Mouse (Mus musculus): ENCODE data around the gene Tifab. TPM values are rescaled to one million over a fixed set of nuclear protein-coding genes. Genes with fewer than 3 reads are reported as not detected.
"Not testable (repeated sequence)": the region's sequence is repeated elsewhere in the genome, so short reads cannot be mapped to it uniquely, and the experiment has no call there.

Gene Tifab
- polyA plus RNA-seq, 1 experiment: not detected

GRCm38 (mm10) chr13:56194181-56194580, 15.5 kb upstream of the Tifab start:
- peak in 1 of 3 experiments; percentile 34 for TF ChIP-seq MYOD1 (IDR thresholded peaks at IDR 0.05; ENCODE audit: control insufficient read depth in 1 of 3, insufficient read length in 2 of 3, low read depth in 2 of 3)
- H3K79me2 ChIP-seq (ENCODE audit: control insufficient read depth, insufficient read depth); H3K4me2 ChIP-seq (ENCODE audit: low read depth); H3K36me3 ChIP-seq (ENCODE audit: control insufficient read depth, insufficient read depth); H3K4me3 ChIP-seq; H3ac ChIP-seq (ENCODE audit: control insufficient read depth, insufficient read length); H3K27me3 ChIP-seq (ENCODE audit: control insufficient read depth, insufficient read depth, insufficient read length): not testable (repeated sequence)

GRCm38 (mm10) chr13:56191225-56191624, 12.5 kb upstream of the Tifab start:
- no peak overlapping the region for H3K4me2 ChIP-seq (ENCODE audit: low read depth)
- H3K4me3 ChIP-seq: no peak overlapping the region
- H3K27me3 ChIP-seq (ENCODE audit: control insufficient read depth, insufficient read depth, insufficient read length): no peaks in the 10 kb centered on the region
- H3K79me2 ChIP-seq (ENCODE audit: control insufficient read depth, insufficient read depth): no peaks in the 10 kb centered on the region
- no peaks in the 10 kb centered on the region for H3K36me3 ChIP-seq (ENCODE audit: control insufficient read depth, insufficient read depth)
- no peak overlapping the region for H3ac ChIP-seq (ENCODE audit: control insufficient read depth, insufficient read length)
- TF ChIP-seq TCF3 (IDR thresholded peaks at IDR 0.05; ENCODE audit: insufficient read length, low read depth) (no peak), CEBPB (IDR thresholded peaks at IDR 0.05; ENCODE audit: insufficient read depth, poor library complexity, severe bottlenecking) (no peak), MYOD1 (IDR thresholded peaks at IDR 0.05; ENCODE audit: control insufficient read depth in 1 of 3, insufficient read length in 2 of 3, low read depth in 2 of 3) (no peak), SRF (IDR thresholded peaks at IDR 0.05; ENCODE audit: control insufficient read depth, insufficient read length, low read depth) (no peak), REST (IDR thresholded peaks at IDR 0.05; ENCODE audit: insufficient read depth, insufficient read length) (no peak), POLR2A (IDR thresholded peaks at IDR 0.05; ENCODE audit: insufficient read length, low read depth) (no peak), USF1 (IDR thresholded peaks at IDR 0.05; ENCODE audit: low read depth) (no peak), MAX (IDR thresholded peaks at IDR 0.05; ENCODE audit: low read depth) (no peak), POLR2AphosphoS2 (IDR thresholded peaks at IDR 0.05; ENCODE audit: insufficient read length, low read depth) (no peak), MYOG (IDR thresholded peaks at IDR 0.05; ENCODE audit: control insufficient read depth in 1 of 3, insufficient read depth in 1 of 3, insufficient read length in 2 of 3, low read depth in 2 of 3) (no peak), E2F4 (IDR thresholded peaks at IDR 0.05; ENCODE audit: insufficient read depth) (no peak), TCF12 (IDR thresholded peaks at IDR 0.05; ENCODE audit: insufficient read depth, poor library complexity, severe bottlenecking) (no peak)

GRCm38 (mm10) chr13:56189688-56190087, 11.0 kb upstream of the Tifab start:
- Histone ChIP-seq H3K4me3 (no peak overlapping the region), H3K79me2 (ENCODE audit: control insufficient read depth, insufficient read depth) (no peaks in the 10 kb centered on the region), H3K27me3 (ENCODE audit: control insufficient read depth, insufficient read depth, insufficient read length) (no peaks in the 10 kb centered on the region), H3ac (ENCODE audit: control insufficient read depth, insufficient read length) (no peak overlapping the region), H3K4me2 (ENCODE audit: low read depth) (no peak overlapping the region), H3K36me3 (ENCODE audit: control insufficient read depth, insufficient read depth) (no peaks in the 10 kb centered on the region)
- TF ChIP-seq MYOD1 (IDR thresholded peaks at IDR 0.05; ENCODE audit: control insufficient read depth in 1 of 3, insufficient read length in 2 of 3, low read depth in 2 of 3): no peak
- TF ChIP-seq SRF (IDR thresholded peaks at IDR 0.05; ENCODE audit: control insufficient read depth, insufficient read length, low read depth): no peak
- TF ChIP-seq POLR2AphosphoS2 (IDR thresholded peaks at IDR 0.05; ENCODE audit: insufficient read length, low read depth): no peak
- TF ChIP-seq E2F4 (IDR thresholded peaks at IDR 0.05; ENCODE audit: insufficient read depth): no peak
- no peak for TF ChIP-seq REST (IDR thresholded peaks at IDR 0.05; ENCODE audit: insufficient read depth, insufficient read length)
- no peak for TF ChIP-seq TCF3 (IDR thresholded peaks at IDR 0.05; ENCODE audit: insufficient read length, low read depth)
- no peak for TF ChIP-seq POLR2A (IDR thresholded peaks at IDR 0.05; ENCODE audit: insufficient read length, low read depth)
- no peak for TF ChIP-seq USF1 (IDR thresholded peaks at IDR 0.05; ENCODE audit: low read depth)
- no peak for TF ChIP-seq MAX (IDR thresholded peaks at IDR 0.05; ENCODE audit: low read depth)
- no peak for TF ChIP-seq TCF12 (IDR thresholded peaks at IDR 0.05; ENCODE audit: insufficient read depth, poor library complexity, severe bottlenecking)
- no peak for TF ChIP-seq CEBPB (IDR thresholded peaks at IDR 0.05; ENCODE audit: insufficient read depth, poor library complexity, severe bottlenecking)
- no peak for TF ChIP-seq MYOG (IDR thresholded peaks at IDR 0.05; ENCODE audit: control insufficient read depth in 1 of 3, insufficient read depth in 1 of 3, insufficient read length in 2 of 3, low read depth in 2 of 3)

- H3K4me2 ChIP-seq (ENCODE audit: low read depth): no peak overlapping the region
- H3K36me3 ChIP-seq (ENCODE audit: control insufficient read depth, insufficient read depth): no peaks in the 10 kb centered on the region
- H3K27me3 ChIP-seq (ENCODE audit: control insufficient read depth, insufficient read depth, insufficient read length): no peaks in the 10 kb centered on the region
- TF ChIP-seq USF1 (IDR thresholded peaks at IDR 0.05; ENCODE audit: low read depth) (no peak), REST (IDR thresholded peaks at IDR 0.05; ENCODE audit: insufficient read depth, insufficient read length) (no peak), SRF (IDR thresholded peaks at IDR 0.05; ENCODE audit: control insufficient read depth, insufficient read length, low read depth) (no peak), CEBPB (IDR thresholded peaks at IDR 0.05; ENCODE audit: insufficient read depth, poor library complexity, severe bottlenecking) (no peak), E2F4 (IDR thresholded peaks at IDR 0.05; ENCODE audit: insufficient read depth) (no peak), MYOG (IDR thresholded peaks at IDR 0.05; ENCODE audit: control insufficient read depth in 1 of 3, insufficient read depth in 1 of 3, insufficient read length in 2 of 3, low read depth in 2 of 3) (no peak), MYOD1 (IDR thresholded peaks at IDR 0.05; ENCODE audit: control insufficient read depth in 1 of 3, insufficient read length in 2 of 3, low read depth in 2 of 3) (no peak), POLR2AphosphoS2 (IDR thresholded peaks at IDR 0.05; ENCODE audit: insufficient read length, low read depth) (no peak), POLR2A (IDR thresholded peaks at IDR 0.05; ENCODE audit: insufficient read length, low read depth) (no peak)
- H3K4me3 ChIP-seq: no peak overlapping the region
- no peak overlapping the region for H3ac ChIP-seq (ENCODE audit: control insufficient read depth, insufficient read length)
- H3K79me2 ChIP-seq (ENCODE audit: control insufficient read depth, insufficient read depth): no peaks in the 10 kb centered on the region
Observed at GRCm38 (mm10) chr13:56183687-56184086, 5.0 kb upstream of the Tifab start.

- no peak overlapping the region for H3K4me2 ChIP-seq (ENCODE audit: low read depth)
- no peaks in the 10 kb centered on the region for H3K79me2 ChIP-seq (ENCODE audit: control insufficient read depth, insufficient read depth)
- TF ChIP-seq CEBPB (IDR thresholded peaks at IDR 0.05; ENCODE audit: insufficient read depth, poor library complexity, severe bottlenecking): no peak
- TF ChIP-seq E2F4 (IDR thresholded peaks at IDR 0.05; ENCODE audit: insufficient read depth): no peak
- TF ChIP-seq SRF (IDR thresholded peaks at IDR 0.05; ENCODE audit: control insufficient read depth, insufficient read length, low read depth): no peak
- TF ChIP-seq MYOG (IDR thresholded peaks at IDR 0.05; ENCODE audit: control insufficient read depth in 1 of 3, insufficient read depth in 1 of 3, insufficient read length in 2 of 3, low read depth in 2 of 3): no peak
- TF ChIP-seq POLR2AphosphoS2 (IDR thresholded peaks at IDR 0.05; ENCODE audit: insufficient read length, low read depth): no peak
- TF ChIP-seq MAX (IDR thresholded peaks at IDR 0.05; ENCODE audit: low read depth): no peak
- no peak for TF ChIP-seq MYOD1 (IDR thresholded peaks at IDR 0.05; ENCODE audit: control insufficient read depth in 1 of 3, insufficient read length in 2 of 3, low read depth in 2 of 3)
- no peak for TF ChIP-seq REST (IDR thresholded peaks at IDR 0.05; ENCODE audit: insufficient read depth, insufficient read length)
- TF ChIP-seq TCF3 (IDR thresholded peaks at IDR 0.05; ENCODE audit: insufficient read length, low read depth): no peak
- TF ChIP-seq POLR2A (IDR thresholded peaks at IDR 0.05; ENCODE audit: insufficient read length, low read depth): no peak
- no peak for TF ChIP-seq USF1 (IDR thresholded peaks at IDR 0.05; ENCODE audit: low read depth)
- no peak for TF ChIP-seq TCF12 (IDR thresholded peaks at IDR 0.05; ENCODE audit: insufficient read depth, poor library complexity, severe bottlenecking)
- H3K4me3 ChIP-seq: no peak overlapping the region
- H3ac ChIP-seq (ENCODE audit: control insufficient read depth, insufficient read length): no peak overlapping the region
- peaks cover 2% of the 10 kb centered on the region for H3K27me3 ChIP-seq (ENCODE audit: control insufficient read depth, insufficient read depth, insufficient read length)
- H3K36me3 ChIP-seq (ENCODE audit: control insufficient read depth, insufficient read depth): no peaks in the 10 kb centered on the region
Observed at GRCm38 (mm10) chr13:56181424-56181823, 2.7 kb upstream of the Tifab start.

Data from myocyte (in vitro differentiated cells).